Mouse (Mus musculus) thymus, adult 2 months (tissue): ENCODE results near the gene Fam155a. TPM values are rescaled to one million over a fixed set of nuclear protein-coding genes. Genes with fewer than 3 reads are reported as not detected.

Experiments used
- DNase-seq: peaks from one replicate; pipeline ENCODE4 v3.0.0; 2021
- H3K27ac ChIP-seq: fragments of 200-500 bp; 2 replicates; pipeline ENCODE4 v1.5.1; 2012; ENCODE audit warnings: low read length, control low read depth; ENCODE audit not compliant: control insufficient read depth, insufficient read depth
- H3K27me3 ChIP-seq: fragments of 200-500 bp; 2 replicates; pipeline ENCODE4 v1.6.1; 2012; ENCODE audit warnings: mild to moderate bottlenecking, low read length, moderate library complexity, mixed read lengths; ENCODE audit not compliant: control insufficient read depth, insufficient read depth
- H3K36me3 ChIP-seq: fragments of 200-500 bp; 2 replicates; pipeline ENCODE4 v1.6.1; 2012; ENCODE audit warnings: mild to moderate bottlenecking, low read length, moderate library complexity; ENCODE audit not compliant: control insufficient read depth, insufficient read depth
- H3K4me1 ChIP-seq: fragments of 200-500 bp; replicated peaks from 2 replicates; pipeline ENCODE4 v1.6.1; 2012; ENCODE audit warnings: low read length; ENCODE audit not compliant: control insufficient read depth, insufficient read depth
- H3K4me3 ChIP-seq: fragments of 200-500 bp; 2 replicates; pipeline ENCODE4 v1.5.1; 2012; ENCODE audit warnings: mild to moderate bottlenecking, low read length, control low read depth, moderate library complexity; ENCODE audit not compliant: control insufficient read depth, insufficient read depth
- CTCF ChIP-seq: fragments of 200-500 bp; IDR thresholded peaks from 2 replicates; pipeline ENCODE4 v1.5.1; 2012; ENCODE audit warnings: mild to moderate bottlenecking, control low read depth, low read length, moderate library complexity, borderline replicate concordance; ENCODE audit not compliant: control insufficient read depth, poor library complexity, insufficient read depth; ENCODE audit errors: extremely low read depth
- POLR2A ChIP-seq: fragments of 200-500 bp; IDR thresholded peaks from 2 replicates; pipeline ENCODE4 v1.6.1; 2012; ENCODE audit warnings: mild to moderate bottlenecking, low read length, control low read depth, moderate library complexity; ENCODE audit not compliant: control insufficient read depth, poor library complexity, insufficient read depth; ENCODE audit errors: extremely low read depth
- WGBS: fragments of 180-500 bp; shearing (Covaris S2); methylation state at CpG from one replicate; pipeline ENCODE4 v1.1.7; 2018; 5-methylcytosine and 5-hydroxymethylcytosine counted together
- polyA plus RNA-seq: library from polyadenylated mRNA; depleted of rRNA; stranded (reverse); fragments of >200 nt; gene quantifications from 2 replicates; pipeline ENCODE4 v1.2.3, GENCODE M21; 2012

The Fam155a gene
- polyA plus RNA-seq, 1 experiment: 0.09 TPM

GRCm38 (mm10) chr8:9437822-9438221, 333.1 kb downstream of the Fam155a start:
- TF ChIP-seq CTCF: no peak
- no peak for TF ChIP-seq POLR2A
- no peak overlapping the region for H3K27ac ChIP-seq
- no peaks in the 10 kb centered on the region for H3K36me3 ChIP-seq
- no peak overlapping the region for H3K4me3 ChIP-seq
- H3K4me1 ChIP-seq: no peaks in the 10 kb centered on the region
- no peaks in the 10 kb centered on the region for H3K27me3 ChIP-seq
- DNase-seq: no peak
- WGBS: 10% methylated on average over 4 of the region's 4 CpGs

- Histone ChIP-seq H3K4me1 (no peaks in the 10 kb centered on the region), H3K27me3 (no peaks in the 10 kb centered on the region), H3K4me3 (no peak overlapping the region), H3K27ac (no peak overlapping the region), H3K36me3 (no peaks in the 10 kb centered on the region)
- no peak for DNase-seq
- 92% methylated on average over 10 of the region's 10 CpGs for WGBS
- TF ChIP-seq CTCF (no peak), POLR2A (no peak)
Measured at GRCm38 (mm10) chr8:9435501-9435900, 335.5 kb downstream of the Fam155a start.

- WGBS: 89% methylated on average over 11 of the region's 11 CpGs
- no peaks in the 10 kb centered on the region for H3K4me1 ChIP-seq
- no peak for DNase-seq
- H3K27ac ChIP-seq: no peak overlapping the region
- TF ChIP-seq CTCF (no peak), POLR2A (no peak)
- no peaks in the 10 kb centered on the region for H3K27me3 ChIP-seq
- H3K36me3 ChIP-seq: no peaks in the 10 kb centered on the region
- no peak overlapping the region for H3K4me3 ChIP-seq
Measured at GRCm38 (mm10) chr8:9432635-9433372, 338.2 kb downstream of the Fam155a start.

GRCm38 (mm10) chr8:9428846-9429245, 342.1 kb downstream of the Fam155a start:
- Histone ChIP-seq H3K27ac (no peak overlapping the region), H3K4me3 (no peak overlapping the region), H3K4me1 (no peaks in the 10 kb centered on the region), H3K27me3 (no peaks in the 10 kb centered on the region), H3K36me3 (no peaks in the 10 kb centered on the region)
- WGBS: 80% methylated on average over 4 of the region's 4 CpGs
- DNase-seq: no peak
- TF ChIP-seq CTCF (no peak), POLR2A (no peak)

DNA sequence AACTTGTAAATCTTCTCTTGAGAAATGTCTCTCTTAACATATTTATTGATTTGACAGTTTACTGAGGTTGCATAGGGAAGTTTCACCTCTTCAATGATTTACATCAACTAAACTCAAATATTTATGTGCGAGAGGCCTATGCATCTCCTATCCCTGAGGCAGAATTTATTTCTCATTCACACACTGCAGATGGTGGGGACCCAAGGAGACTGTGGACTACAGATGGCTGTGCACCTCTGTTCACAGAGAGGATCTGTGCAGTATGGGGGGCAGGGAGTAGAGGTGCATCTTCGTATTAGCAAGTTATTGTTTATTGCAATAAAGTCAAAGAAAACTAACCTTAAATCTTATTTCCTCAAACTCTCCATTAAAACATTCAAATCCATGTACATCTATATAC, 346.9 kb downstream of the Fam155a start:
- Histone ChIP-seq H3K36me3 (no peaks in the 10 kb centered on the region), H3K27ac (no peak overlapping the region), H3K27me3 (no peaks in the 10 kb centered on the region), H3K4me3 (no peak overlapping the region), H3K4me1 (no peaks in the 10 kb centered on the region)
- TF ChIP-seq POLR2A (no peak), CTCF (no peak)
- 70% methylated on average over 2 of the region's 2 CpGs for WGBS
- no peak for DNase-seq

- Histone ChIP-seq H3K4me3 (no peak overlapping the region), H3K4me1 (no peaks in the 10 kb centered on the region), H3K27ac (no peak overlapping the region), H3K27me3 (no peaks in the 10 kb centered on the region), H3K36me3 (no peaks in the 10 kb centered on the region)
- no peak for DNase-seq
- WGBS: 14% methylated on average over 5 of the region's 5 CpGs
- TF ChIP-seq POLR2A (no peak), CTCF (no peak)
Measured at GRCm38 (mm10) chr8:9423590-9423989, 347.4 kb downstream of the Fam155a start.

DNA sequence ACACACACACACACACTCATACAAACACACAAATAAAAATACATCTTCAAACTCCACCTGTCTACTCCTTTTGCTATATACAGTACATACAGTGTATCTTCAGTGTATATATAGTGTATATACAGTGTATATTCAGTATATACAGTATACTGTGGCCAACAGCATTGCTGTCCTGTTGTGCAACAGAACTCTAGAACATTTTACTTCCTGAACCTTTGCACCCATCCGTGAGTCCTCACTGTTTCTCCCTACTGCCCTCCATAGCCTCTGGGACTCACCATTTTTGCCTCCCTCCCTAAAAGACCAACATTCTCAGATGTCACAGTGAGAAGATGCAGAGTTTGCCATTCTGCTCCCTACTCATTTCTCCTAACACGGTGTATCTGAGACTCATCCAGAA, 347.8 kb downstream of the Fam155a start:
- no peak for DNase-seq
- WGBS: 62% methylated on average over 2 of the region's 2 CpGs

More for the DNA sequence above, 347.8 kb downstream of the Fam155a start:
- TF ChIP-seq CTCF (no peak), POLR2A (no peak)
- Histone ChIP-seq H3K4me1 (no peaks in the 10 kb centered on the region), H3K36me3 (no peaks in the 10 kb centered on the region), H3K27me3 (no peaks in the 10 kb centered on the region), H3K27ac (no peak overlapping the region), H3K4me3 (no peak overlapping the region)
